Mouse (Mus musculus) cortical plate, adult 2 months (tissue): ENCODE measurements at regions not wholly inside any gene's neighbourhood (a gene's known extent, or its start where the extent isn't known, plus 50 kb on each side); places are given as distances from the start of the nearest gene placed in this dataset.

Source experiments
- H3K27ac ChIP-seq: fragments of 200-500 bp; 2 replicates; pipeline ENCODE4 v1.5.1; 2012; ENCODE audit warnings: low read length, control low read depth, inconsistent platforms; ENCODE audit not compliant: insufficient read depth
- H3K4me1 ChIP-seq: fragments of 200-500 bp; 2 replicates; pipeline ENCODE4 v1.6.1; 2011; ENCODE audit warnings: low read length; ENCODE audit not compliant: control insufficient read depth, insufficient read depth
- H3K4me3 ChIP-seq: fragments of 200-500 bp; 2 replicates; pipeline ENCODE4 v1.5.1; 2011; ENCODE audit warnings: mild to moderate bottlenecking, low read length, control low read depth; ENCODE audit not compliant: insufficient read depth
- CTCF ChIP-seq: fragments of 200-500 bp; IDR thresholded peaks from 2 replicates; pipeline ENCODE4 v1.5.1; 2011; ENCODE audit warnings: mild to moderate bottlenecking, control low read depth, low read length; ENCODE audit not compliant: insufficient read depth; ENCODE audit errors: extremely low read depth
- POLR2A ChIP-seq: fragments of 200-500 bp; IDR thresholded peaks from 2 replicates; pipeline ENCODE4 v1.6.1; 2011; ENCODE audit warnings: mild to moderate bottlenecking, low read length, control low read depth; ENCODE audit not compliant: insufficient read depth; ENCODE audit errors: extremely low read depth

GRCm38 (mm10) chr12:56441166-56441817 is 95.4 kb downstream of the Nkx2-1 start:
- Histone ChIP-seq H3K27ac (no peak overlapping the region), H3K4me1 (no peaks in the 10 kb centered on the region), H3K4me3 (no peak overlapping the region)
- TF ChIP-seq POLR2A: no peak
- TF ChIP-seq CTCF: no peak

GRCm38 (mm10) chr12:56440068-56440847 is 94.6 kb upstream of the Mbip start:
- TF ChIP-seq CTCF (no peak), POLR2A (no peak)
- Histone ChIP-seq H3K4me1 (no peaks in the 10 kb centered on the region), H3K27ac (no peak overlapping the region), H3K4me3 (no peak overlapping the region)

- Histone ChIP-seq H3K4me1 (no peaks in the 10 kb centered on the region), H3K4me3 (no peak overlapping the region), H3K27ac (no peak overlapping the region)
- TF ChIP-seq POLR2A: no peak
- TF ChIP-seq CTCF: no peak
These were observed 92.7 kb upstream of the Mbip start for GRCm38 (mm10) chr12:56438384-56438783.

GRCm38 (mm10) chr12:56437975-56438374 is 92.3 kb upstream of the Mbip start:
- Histone ChIP-seq H3K4me3 (no peak overlapping the region), H3K27ac (no peak overlapping the region)

GRCm38 (mm10) chr12:56426681-56427246 is 81.1 kb upstream of the Mbip start:
- Histone ChIP-seq H3K4me1 (no peaks in the 10 kb centered on the region), H3K4me3 (no peak overlapping the region), H3K27ac (no peak overlapping the region)
- TF ChIP-seq CTCF: no peak
- no peak for TF ChIP-seq POLR2A

More at GRCm38 (mm10) chr12:56437975-56438374, 92.3 kb upstream of the Mbip start:
- no peak for TF ChIP-seq CTCF
- no peak for TF ChIP-seq POLR2A
- H3K4me1 ChIP-seq: no peaks in the 10 kb centered on the region

GRCm38 (mm10) chr12:56416106-56416505 is 70.4 kb upstream of the Mbip start:
- TF ChIP-seq POLR2A: no peak
- TF ChIP-seq CTCF: no peak
- no peak overlapping the region for H3K27ac ChIP-seq
- H3K4me1 ChIP-seq: no peaks in the 10 kb centered on the region
- no peak overlapping the region for H3K4me3 ChIP-seq

GRCm38 (mm10) chr12:56414861-56415765 is 69.4 kb upstream of the Mbip start:
- H3K27ac ChIP-seq: no peak overlapping the region
- H3K4me3 ChIP-seq: no peak overlapping the region
- TF ChIP-seq POLR2A: no peak
- TF ChIP-seq CTCF: no peak
- no peaks in the 10 kb centered on the region for H3K4me1 ChIP-seq

GRCm38 (mm10) chr12:56405658-56406057 is 60.0 kb upstream of the Mbip start:
- no peaks in the 10 kb centered on the region for H3K4me1 ChIP-seq
- TF ChIP-seq POLR2A (no peak), CTCF (no peak)
- no peak overlapping the region for H3K27ac ChIP-seq
- H3K4me3 ChIP-seq: no peak overlapping the region

- Histone ChIP-seq H3K4me1 (no peaks in the 10 kb centered on the region), H3K4me3 (no peak overlapping the region), H3K27ac (no peak overlapping the region)
- no peak for TF ChIP-seq POLR2A
- peak; percentile 75 for TF ChIP-seq CTCF
These were observed 59.1 kb upstream of the Mbip start for GRCm38 (mm10) chr12:56404833-56405232.
